Mouse (Mus musculus) bone marrow, adult 2 months (tissue): ENCODE results near the gene Copz1. TPM values are rescaled to one million over a fixed set of nuclear protein-coding genes. Genes with fewer than 3 reads are reported as not detected.

ENCODE experiments used
- H3K27ac ChIP-seq: fragments of 200-500 bp; 2 replicates; pipeline ENCODE4 v1.5.1; 2012; ENCODE audit warnings: low read depth, mild to moderate bottlenecking, control low read depth, inconsistent platforms, low read length; ENCODE audit not compliant: control insufficient read depth, poor library complexity, insufficient read depth
- H3K4me1 ChIP-seq: fragments of 200-500 bp; 2 replicates; pipeline ENCODE4 v1.6.1; 2011; ENCODE audit warnings: low read length; ENCODE audit not compliant: control insufficient read depth, insufficient read depth
- H3K4me3 ChIP-seq: fragments of 200-500 bp; replicated peaks from 2 replicates; pipeline ENCODE3; 2011; ENCODE audit warnings: mild to moderate bottlenecking, low read depth, low read length, control low read depth; ENCODE audit not compliant: control insufficient read depth
- CTCF ChIP-seq: fragments of 200-500 bp; IDR thresholded peaks from 2 replicates; pipeline ENCODE4 v1.5.1; 2011; ENCODE audit warnings: low read length, control low read depth; ENCODE audit not compliant: control insufficient read depth, insufficient read depth
- POLR2A ChIP-seq: fragments of 200-500 bp; IDR thresholded peaks from 2 replicates; pipeline ENCODE4 v1.6.1; 2011; ENCODE audit warnings: low read depth, mild to moderate bottlenecking, control low read depth, low read length, borderline replicate concordance; ENCODE audit not compliant: control insufficient read depth
- WGBS: fragments of 180-500 bp; shearing (Covaris S2); methylation state at CpG from one replicate; pipeline ENCODE4 v1.1.7; 2018; 5-methylcytosine and 5-hydroxymethylcytosine counted together
- polyA plus RNA-seq: library from polyadenylated mRNA; stranded (reverse); fragments of >200 nt; gene quantifications from 2 replicates; pipeline ENCODE4 v1.2.4, GENCODE M21; 2011; ENCODE audit warnings: low replicate concordance; ENCODE audit not compliant: missing spikeins, insufficient read depth, insufficient read length

Copz1 gene
- 146 and 155 TPM in 2 replicates for polyA plus RNA-seq

GRCm38 (mm10) chr15:103272419-103273279 lies at the start of gene Copz1:
Gene Copz1 (plus strand): TSS chr15:103272714.
- Histone ChIP-seq H3K27ac (peak within 1 kb of the TSS; percentile 15; the same call in 1 of the 2 replicates), H3K4me3 (peak within 1 kb of the TSS; percentile 70), H3K4me1 (no peaks in the 10 kb centered on the region; the same call in 1 of the 2 replicates)
- under 1% methylated on average over 38 of the region's 38 CpGs for WGBS
- peak; percentile 86 for TF ChIP-seq POLR2A
- TF ChIP-seq CTCF, result no peak

- WGBS, result 84% methylated on average over 2 of the region's 2 CpGs
- no peak for TF ChIP-seq CTCF
- no peak for TF ChIP-seq POLR2A
- Histone ChIP-seq H3K4me1 (no peaks in the 10 kb centered on the region), H3K27ac (no peak overlapping the region), H3K4me3 (no peak overlapping the region)
Observed at GRCm38 (mm10) chr15:103224161-103224560, 48.4 kb upstream of the Copz1 start.

- WGBS, result 92% methylated on average over 3 of the region's 3 CpGs
- no peak overlapping the region for H3K27ac ChIP-seq
Observed at GRCm38 (mm10) chr15:103227022-103227421, 45.5 kb upstream of the Copz1 start.

GRCm38 (mm10) chr15:103227572-103227971 lies 44.9 kb upstream of the Copz1 start:
- no peak overlapping the region for H3K4me3 ChIP-seq
- no peaks in the 10 kb centered on the region for H3K4me1 ChIP-seq
- 72% methylated on average over 2 of the region's 2 CpGs for WGBS
- H3K27ac ChIP-seq, result no peak overlapping the region
- no peak for TF ChIP-seq POLR2A
- no peak for TF ChIP-seq CTCF

More at GRCm38 (mm10) chr15:103227022-103227421, 45.5 kb upstream of the Copz1 start:
- Histone ChIP-seq H3K4me3 (no peak overlapping the region), H3K4me1 (no peaks in the 10 kb centered on the region)
- no peak for TF ChIP-seq POLR2A
- TF ChIP-seq CTCF, result no peak

- H3K4me3 ChIP-seq, result no peak overlapping the region
- H3K27ac ChIP-seq, result no peak overlapping the region
- 74% methylated on average over 2 of the region's 2 CpGs for WGBS
- no peaks in the 10 kb centered on the region for H3K4me1 ChIP-seq
- TF ChIP-seq CTCF (no peak), POLR2A (no peak)
Observed at GRCm38 (mm10) chr15:103228904-103229303, 43.6 kb upstream of the Copz1 start.

GRCm38 (mm10) chr15:103233119-103233518 lies 39.4 kb upstream of the Copz1 start:
- TF ChIP-seq CTCF (no peak), POLR2A (no peak)
- Histone ChIP-seq H3K4me3 (no peak overlapping the region), H3K4me1 (no peaks in the 10 kb centered on the region), H3K27ac (no peak overlapping the region)
- 73% methylated on average over 2 of the region's 2 CpGs for WGBS

DNA sequence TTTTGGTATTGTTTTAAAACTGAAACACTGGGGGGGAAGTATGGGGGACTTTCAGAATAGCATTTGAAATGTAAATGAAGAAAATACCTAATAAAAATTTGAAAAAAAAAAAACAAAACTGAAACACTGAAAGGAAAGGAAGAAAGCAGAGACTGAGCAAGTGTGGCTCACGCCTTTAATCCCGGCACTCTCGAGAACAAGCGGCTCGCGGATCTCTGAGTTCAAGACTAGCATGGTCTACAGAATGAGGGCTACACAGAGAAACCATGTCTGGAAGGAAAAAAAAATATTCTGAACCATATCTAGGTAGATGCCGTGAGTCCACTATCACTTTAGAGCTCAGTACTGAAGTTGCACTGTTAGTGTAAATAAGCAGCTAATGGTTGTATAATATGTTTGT lies 35.2 kb upstream of the Copz1 start:
- no peak for TF ChIP-seq CTCF
- no peak for TF ChIP-seq POLR2A
- no peak overlapping the region for H3K27ac ChIP-seq
- 69% methylated on average over 7 of the region's 7 CpGs for WGBS
- no peak overlapping the region for H3K4me3 ChIP-seq
- no peaks in the 10 kb centered on the region for H3K4me1 ChIP-seq

- no peaks in the 10 kb centered on the region for H3K4me1 ChIP-seq
- peak overlapping the region; percentile 70 for H3K27ac ChIP-seq
- WGBS, result under 1% methylated on average over 26 of the region's 26 CpGs
- H3K4me3 ChIP-seq, result peak overlapping the region; percentile 68
- TF ChIP-seq POLR2A, result 0 out of 2 replicates have a peak, but pooled peaks have one; percentile 21
- no peak for TF ChIP-seq CTCF
Observed at GRCm38 (mm10) chr15:103239130-103239684, 33.3 kb upstream of the Copz1 start.
